Mouse (Mus musculus) forebrain, embryonic 16.5 days (tissue): ENCODE data around the gene Fhdc1. TPM values are rescaled to one million over a fixed set of nuclear protein-coding genes. Genes with fewer than 3 reads are reported as not detected.

Experiments used
- ATAC-seq: fragments of 200-750 bp; cut with Nextera tagmentation; 2 replicates; pipeline ENCODE4 v1.8.0; 2017; ENCODE audit warnings: mild to moderate bottlenecking, moderate library complexity
- H3K27ac ChIP-seq: fragments of 300-500 bp; sonication (generic); 2 replicates; pipeline ENCODE4 v1.5.1; 2014; ENCODE audit warnings: low read length, control low read depth
- H3K27me3 ChIP-seq: fragments of 300-500 bp; sonication (generic); replicated peaks from 2 replicates; pipeline ENCODE4 v1.6.1; 2014; ENCODE audit warnings: low read length; ENCODE audit not compliant: control insufficient read depth, insufficient read depth
- H3K36me3 ChIP-seq: fragments of 300-500 bp; sonication (generic); 2 replicates; pipeline ENCODE4 v1.6.1; 2014; ENCODE audit not compliant: control insufficient read depth, insufficient read depth
- H3K4me1 ChIP-seq: fragments of 300-500 bp; sonication (generic); replicated peaks from 2 replicates; pipeline ENCODE4 v1.6.1; 2014; ENCODE audit warnings: low read length; ENCODE audit not compliant: control insufficient read depth, insufficient read depth
- H3K4me2 ChIP-seq: fragments of 300-500 bp; sonication (generic); 2 replicates; pipeline ENCODE4 v1.6.1; 2014; ENCODE audit warnings: mild to moderate bottlenecking, low read length, control low read depth
- H3K4me3 ChIP-seq: fragments of 300-500 bp; sonication (generic); replicated peaks from 2 replicates; pipeline ENCODE4 v1.5.1; 2014; ENCODE audit warnings: mild to moderate bottlenecking, low read length, control low read depth
- H3K9ac ChIP-seq: fragments of 300-500 bp; sonication (generic); replicated peaks from 2 replicates; pipeline ENCODE4 v1.6.1; 2014; ENCODE audit warnings: low read depth, low read length, control low read depth
- H3K9me3 ChIP-seq: fragments of 300-500 bp; sonication (generic); 2 replicates; pipeline ENCODE4 v1.6.1; 2016; ENCODE audit warnings: low read length; ENCODE audit not compliant: control insufficient read depth
- WGBS: fragments of 180-500 bp; shearing (Covaris S2); extraction: QIAGEN DNeasy Blood & Tissue Kit; methylation state at CpG from one replicate; pipeline ENCODE4 v1.1.7; 2014; 5-methylcytosine and 5-hydroxymethylcytosine counted together
- polyA plus RNA-seq: library from polyadenylated mRNA; unstranded; fragments of >200 nt; fragmentation: Nextera tagmentation; extraction: Ambion mirVana; gene quantifications from 2 replicates; pipeline ENCODE4 v1.2.1, GENCODE M21; 2015

Fhdc1 gene
- polyA plus RNA-seq, 1 experiment from 2014 or later = 1.8 TPM

GRCm38 (mm10) chr3:84403389-84403788 lies 76.8 kb downstream of the Fhdc1 start:
- Histone ChIP-seq H3K9me3 (no peaks in the 10 kb centered on the region), H3K36me3 (no peaks in the 10 kb centered on the region), H3K4me3 (no peak overlapping the region), H3K4me1 (no peaks in the 10 kb centered on the region), H3K9ac (no peak overlapping the region), H3K27ac (no peak overlapping the region), H3K4me2 (no peak overlapping the region), H3K27me3 (no peaks in the 10 kb centered on the region)
- 20% methylated on average over 5 of the region's 5 CpGs for whole genome bisulfite sequencing
- ATAC-seq = no peak

GRCm38 (mm10) chr3:84402716-84403115 lies 77.5 kb downstream of the Fhdc1 start:
- H3K36me3 ChIP-seq = no peaks in the 10 kb centered on the region
- 10% methylated on average over 2 of the region's 2 CpGs for WGBS
- no peak for ATAC-seq
- no peak overlapping the region for H3K4me3 ChIP-seq
- no peaks in the 10 kb centered on the region for H3K27me3 ChIP-seq
- H3K9ac ChIP-seq = no peak overlapping the region
- H3K27ac ChIP-seq = no peak overlapping the region
- no peaks in the 10 kb centered on the region for H3K9me3 ChIP-seq
- H3K4me1 ChIP-seq = no peaks in the 10 kb centered on the region
- no peak overlapping the region for H3K4me2 ChIP-seq

DNA sequence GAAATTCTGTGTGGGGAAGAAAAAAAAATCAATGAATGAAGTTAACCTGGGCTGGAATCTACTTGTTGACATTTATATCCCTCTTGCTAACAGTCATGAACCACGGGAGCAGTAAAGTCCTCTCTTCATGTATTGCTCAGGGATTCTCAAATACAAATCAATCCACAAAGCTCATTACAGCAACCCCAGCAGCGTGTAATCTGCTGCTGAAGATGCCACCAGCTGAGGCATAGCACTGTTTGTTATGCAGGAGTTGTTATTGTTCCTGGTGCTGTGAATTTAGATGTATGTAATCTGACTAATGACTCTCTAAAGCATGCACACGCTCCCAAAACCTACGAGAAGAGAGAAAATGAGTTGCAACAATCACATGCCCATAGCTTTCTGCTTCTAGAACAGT lies 82.3 kb downstream of the Fhdc1 start:
- no peak overlapping the region for H3K27ac ChIP-seq
- no peak overlapping the region for H3K9ac ChIP-seq
- H3K9me3 ChIP-seq = no peaks in the 10 kb centered on the region
- 56% methylated on average over 4 of the region's 4 CpGs for WGBS
- no peaks in the 10 kb centered on the region for H3K27me3 ChIP-seq
- no peaks in the 10 kb centered on the region for H3K4me1 ChIP-seq
- no peak for ATAC-seq
- H3K4me2 ChIP-seq = no peak overlapping the region
- no peaks in the 10 kb centered on the region for H3K36me3 ChIP-seq
- H3K4me3 ChIP-seq = no peak overlapping the region

DNA sequence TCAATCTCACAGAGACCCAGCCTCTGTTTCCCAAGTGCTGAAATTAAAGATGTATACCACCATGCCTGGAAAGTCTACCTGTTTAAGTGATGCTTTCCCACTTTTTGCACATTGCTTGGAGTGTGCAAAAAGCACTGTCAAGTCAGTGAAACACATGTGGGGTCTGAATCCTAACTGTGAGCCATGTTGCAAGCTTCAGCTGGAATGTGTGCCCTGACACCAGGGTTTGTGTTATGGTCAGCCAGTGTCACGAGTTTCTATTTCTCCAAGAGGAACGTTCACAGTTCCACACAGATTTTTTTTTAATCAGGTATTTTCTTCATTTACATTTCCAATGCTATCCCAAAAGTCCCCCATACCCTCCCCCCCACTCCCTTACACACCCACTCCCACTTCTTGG lies 84.0 kb downstream of the Fhdc1 start:
- Histone ChIP-seq H3K4me3 (no peak overlapping the region), H3K9ac (no peak overlapping the region), H3K27me3 (no peaks in the 10 kb centered on the region), H3K27ac (no peak overlapping the region), H3K36me3 (no peaks in the 10 kb centered on the region), H3K9me3 (no peaks in the 10 kb centered on the region), H3K4me1 (no peaks in the 10 kb centered on the region), H3K4me2 (no peak overlapping the region)
- ATAC-seq = no peak
- 73% methylated on average over 2 of the region's 2 CpGs for WGBS

GRCm38 (mm10) chr3:84395840-84396239 lies 84.4 kb downstream of the Fhdc1 start:
- H3K4me2 ChIP-seq = no peak overlapping the region
- H3K4me1 ChIP-seq = no peaks in the 10 kb centered on the region
- H3K27me3 ChIP-seq = no peaks in the 10 kb centered on the region
- H3K9me3 ChIP-seq = no peaks in the 10 kb centered on the region
- H3K27ac ChIP-seq = no peak overlapping the region
- no peaks in the 10 kb centered on the region for H3K36me3 ChIP-seq
- no peak overlapping the region for H3K9ac ChIP-seq
- ATAC-seq = no peak
- no peak overlapping the region for H3K4me3 ChIP-seq

DNA sequence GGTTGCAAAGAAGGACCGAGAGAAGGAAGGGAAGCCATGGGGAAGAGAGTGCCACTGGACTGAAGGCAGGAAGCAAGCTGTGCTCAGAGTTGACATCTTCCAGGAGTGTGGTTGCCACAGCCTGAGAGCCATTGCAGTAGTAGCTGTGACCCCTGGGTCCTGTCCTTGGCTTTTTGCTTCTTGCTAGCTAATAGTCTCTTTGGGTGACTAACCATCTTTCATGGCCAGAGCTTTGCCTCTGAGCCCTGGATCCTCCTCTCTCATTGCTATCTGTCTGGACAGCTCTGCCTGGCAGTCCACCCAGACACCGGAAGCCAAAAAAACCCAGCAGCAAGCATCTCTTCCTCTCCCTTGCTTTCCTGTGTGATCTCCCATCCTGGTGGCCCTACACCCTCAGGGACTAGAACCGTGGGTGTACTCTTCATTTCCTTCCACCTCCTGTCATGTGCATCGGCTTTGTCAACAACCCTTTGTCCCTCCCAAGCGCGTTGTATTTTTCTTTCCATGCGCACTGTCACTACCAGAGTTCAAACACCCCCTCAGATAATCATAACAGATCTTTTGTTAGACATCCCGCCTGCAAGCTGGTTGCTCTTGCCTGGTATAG lies 85.3 kb downstream of the Fhdc1 start:
- WGBS = 80% methylated on average over 8 of the region's 8 CpGs
- Histone ChIP-seq H3K27ac (no peak overlapping the region), H3K4me2 (no peak overlapping the region), H3K36me3 (no peaks in the 10 kb centered on the region), H3K4me1 (no peaks in the 10 kb centered on the region), H3K9me3 (no peaks in the 10 kb centered on the region), H3K27me3 (no peaks in the 10 kb centered on the region), H3K4me3 (no peak overlapping the region), H3K9ac (no peak overlapping the region)
- ATAC-seq = no peak

Other genes starting within 250 kb of the Fhdc1 start
- gene Trim2, start 173.6 kb downstream of the Fhdc1 start, polyA plus RNA-seq = 195 and 201 TPM in 2 replicates
- 24.9 and 30.2 TPM in 2 replicates for gene Arfip1, start 102.2 kb upstream of the Fhdc1 start, polyA plus RNA-seq
- gene Tigd4, start 113.1 kb upstream of the Fhdc1 start, polyA plus RNA-seq = 0.06 TPM in 1 of 2 replicates, not detected in the other
- 0.85 and 1.2 TPM in 2 replicates for gene Tmem154, start 185.8 kb upstream of the Fhdc1 start, polyA plus RNA-seq